Mouse (Mus musculus) heart, adult 2 months (tissue): ENCODE measurements at regions not wholly inside any gene's neighbourhood (a gene's known extent, or its start where the extent isn't known, plus 50 kb on each side); places are given as distances from the start of the nearest gene placed in this dataset.
A peak's percentile ranks its signal among the peaks of the same experiment; 100 is the strongest.

ENCODE experiments used
- DNase-seq, 2 experiments: peaks; one replicate each; pipeline ENCODE4 v3.0.0; 2021
- H3K27ac ChIP-seq: fragments of 200-600 bp; 2 replicates; pipeline ENCODE4 v1.8.1; 2022
- H3K27me3 ChIP-seq: fragments of 200-500 bp; 2 replicates; pipeline ENCODE4 v1.6.1; 2012; ENCODE audit warnings: mild to moderate bottlenecking, low read length, inconsistent platforms, mixed read lengths; ENCODE audit not compliant: control insufficient read depth, insufficient read depth
- H3K36me3 ChIP-seq: fragments of 200-500 bp; 2 replicates; pipeline ENCODE4 v1.6.1; 2012; ENCODE audit warnings: low read length, inconsistent platforms; ENCODE audit not compliant: control insufficient read depth, insufficient read depth
- H3K4me1 ChIP-seq: fragments of 200-500 bp; 2 replicates; pipeline ENCODE4 v1.6.1; 2011; ENCODE audit warnings: low read length; ENCODE audit not compliant: control insufficient read depth, insufficient read depth
- H3K4me3 ChIP-seq: fragments of 200-600 bp; 2 replicates; pipeline ENCODE4 v1.8.1; 2022
- H3K79me2 ChIP-seq: fragments of 200-500 bp; replicated peaks from 2 replicates; pipeline ENCODE4 v1.6.1; 2012; ENCODE audit warnings: mild to moderate bottlenecking, inconsistent platforms, low read length, moderate library complexity, mixed read lengths; ENCODE audit not compliant: control insufficient read depth, insufficient read depth
- H3K9ac ChIP-seq: fragments of 200-500 bp; 2 replicates; pipeline ENCODE4 v1.6.1; 2012; ENCODE audit warnings: low read depth, mild to moderate bottlenecking, control low read depth, inconsistent platforms, low read length, mixed read lengths
- CTCF ChIP-seq: fragments of 200-600 bp; IDR thresholded peaks from 2 replicates; pipeline ENCODE4 v1.8.1; 2022; ENCODE audit warnings: antibody characterized with exemption, mild to moderate bottlenecking, moderate library complexity
- EP300 ChIP-seq: fragments of 200-500 bp; IDR thresholded peaks from 2 replicates; pipeline ENCODE4 v1.6.1; 2011; ENCODE audit warnings: low read depth, low read length, control low read depth; ENCODE audit not compliant: insufficient read depth
- POLR2A ChIP-seq: fragments of 200-500 bp; IDR thresholded peaks from 2 replicates; pipeline ENCODE4 v1.6.1; 2011; ENCODE audit warnings: mild to moderate bottlenecking, low read depth, low read length, control low read depth; ENCODE audit not compliant: insufficient read depth
- WGBS: fragments of 180-500 bp; shearing (Covaris S2); methylation state at CpG from one replicate; pipeline ENCODE4 v1.1.7; 2018; 5-methylcytosine and 5-hydroxymethylcytosine counted together
- intact Hi-C: fragments of 180-260 bp; cut with DNase I; formaldehyde crosslinking; loops from one replicate; pipeline ENCODE4 v1.15.1; 2025

GRCm38 (mm10) chr2:30733853-30734252 is 69.6 kb downstream of the 1700001O22Rik start:
- Histone ChIP-seq H3K4me1 (no peaks in the 10 kb centered on the region), H3K79me2 (no peaks in the 10 kb centered on the region), H3K27me3 (no peaks in the 10 kb centered on the region), H3K36me3 (no peaks in the 10 kb centered on the region), H3K9ac (no peak overlapping the region), H3K27ac (no peak overlapping the region), H3K4me3 (no peak overlapping the region)
- WGBS: 54% methylated on average over 6 of the region's 6 CpGs
- intact Hi-C loops: no loop called here
- no peak for DNase-seq
- TF ChIP-seq CTCF (no peak), POLR2A (no peak), EP300 (no peak)

GRCm38 (mm10) chr2:30731832-30732231 is 71.6 kb downstream of the 1700001O22Rik start:
- H3K27ac ChIP-seq: no peak overlapping the region
- 94% methylated on average over 5 of the region's 5 CpGs for WGBS

GRCm38 (mm10) chr2:30727948-30728347 is 75.5 kb downstream of the 1700001O22Rik start:
- Histone ChIP-seq H3K79me2 (no peaks in the 10 kb centered on the region), H3K4me1 (no peaks in the 10 kb centered on the region; the same call in 1 of the 2 replicates), H3K9ac (no peak overlapping the region), H3K27ac (no peak overlapping the region), H3K4me3 (no peak overlapping the region), H3K27me3 (no peaks in the 10 kb centered on the region), H3K36me3 (no peaks in the 10 kb centered on the region)
- WGBS: 87% methylated on average over 6 of the region's 6 CpGs
- TF ChIP-seq CTCF (no peak), POLR2A (no peak), EP300 (no peak)
- DNase-seq: no peak
- intact Hi-C loops: no loop called here

More at GRCm38 (mm10) chr2:30731832-30732231, 71.6 kb downstream of the 1700001O22Rik start:
- no peaks in the 10 kb centered on the region for H3K27me3 ChIP-seq
- TF ChIP-seq CTCF (no peak), POLR2A (no peak), EP300 (no peak)
- H3K9ac ChIP-seq: no peak overlapping the region
- DNase-seq: no peak
- H3K4me3 ChIP-seq: no peak overlapping the region
- no peaks in the 10 kb centered on the region for H3K4me1 ChIP-seq
- H3K36me3 ChIP-seq: no peaks in the 10 kb centered on the region
- no peaks in the 10 kb centered on the region for H3K79me2 ChIP-seq
- intact Hi-C loops: no loop called here

- no peak overlapping the region for H3K4me3 ChIP-seq
- TF ChIP-seq EP300 (no peak), POLR2A (no peak), CTCF (peak; percentile 40)
- H3K27ac ChIP-seq: no peak overlapping the region; the same call in 1 of the 2 replicates
- H3K79me2 ChIP-seq: no peaks in the 10 kb centered on the region
- no peaks in the 10 kb centered on the region for H3K27me3 ChIP-seq
- peaks cover 1% of the 10 kb centered on the region for H3K4me1 ChIP-seq
- H3K36me3 ChIP-seq: no peaks in the 10 kb centered on the region
- intact Hi-C loops: loop anchor here (2.0 kb wide), 1 partner anchor 15 kb away; no protein-coding TSS in a partner anchor
- H3K9ac ChIP-seq: peak overlapping the region; percentile 51; the same call in 1 of the 2 replicates
- peak in 1 of 2 experiments; percentile 32 for DNase-seq
- WGBS: 27% methylated on average over 38 of the region's 38 CpGs
Observed at GRCm38 (mm10) chr2:30725601-30726489, 77.6 kb downstream of the 1700001O22Rik start.

- intact Hi-C loops: loop anchor here (2.0 kb wide), 1 partner anchor 16 kb away; no protein-coding TSS in a partner anchor
- no peak overlapping the region for H3K9ac ChIP-seq
- no peaks in the 10 kb centered on the region for H3K27me3 ChIP-seq
- H3K27ac ChIP-seq: no peak overlapping the region; the same call in 1 of the 2 replicates
- no peak for DNase-seq
- WGBS: 69% methylated on average over 10 of the region's 10 CpGs
- no peaks in the 10 kb centered on the region for H3K79me2 ChIP-seq
- H3K36me3 ChIP-seq: no peaks in the 10 kb centered on the region
- no peak overlapping the region for H3K4me3 ChIP-seq
- peaks cover 1% of the 10 kb centered on the region for H3K4me1 ChIP-seq
- TF ChIP-seq CTCF: no peak
- TF ChIP-seq EP300: no peak
- TF ChIP-seq POLR2A: no peak
Observed at GRCm38 (mm10) chr2:30725186-30725585, 78.3 kb downstream of the 1700001O22Rik start.

GRCm38 (mm10) chr2:30724521-30724920 is 78.9 kb downstream of the 1700001O22Rik start:
- Histone ChIP-seq H3K4me1 (peaks cover 3% of the 10 kb centered on the region), H3K79me2 (no peaks in the 10 kb centered on the region), H3K27me3 (no peaks in the 10 kb centered on the region), H3K9ac (no peak overlapping the region), H3K4me3 (no peak overlapping the region), H3K36me3 (no peaks in the 10 kb centered on the region), H3K27ac (no peak overlapping the region)
- no peak for DNase-seq
- no peak for TF ChIP-seq POLR2A
- intact Hi-C loops: loop anchor here (2.0 kb wide), 1 partner anchor 16 kb away; no protein-coding TSS in a partner anchor
